Mouse (Mus musculus): ENCODE measurements at regions not wholly inside any gene's neighbourhood (a gene's known extent, or its start where the extent isn't known, plus 50 kb on each side); places are given as distances from the start of the nearest gene placed in this dataset.

- no peak overlapping the region for H3K27ac ChIP-seq (replicated peaks)
- no peak overlapping the region for H3K9ac ChIP-seq
- H3K36me3 ChIP-seq (replicated peaks) = no peaks in the 10 kb centered on the region
- 60% methylated on average over 1 of the region's 1 CpGs for WGBS (ENCODE audit: insufficient replicate concordance)
- no peaks in the 10 kb centered on the region for H3K27me3 ChIP-seq
- no peaks in the 10 kb centered on the region for H3K9me3 ChIP-seq (replicated peaks)
- ATAC-seq (ENCODE audit: insufficient read depth) = no peak
- no peaks in the 10 kb centered on the region for H3K4me1 ChIP-seq (replicated peaks)
- H3K4me3 ChIP-seq (replicated peaks) = no peak overlapping the region
- H3K4me2 ChIP-seq = no peak overlapping the region
Observed at GRCm38 (mm10) chr4:69197577-69197976, 243.4 kb upstream of the Brinp1 start.

- Histone ChIP-seq H3K4me2 (no peak overlapping the region), H3K9me3 (replicated peaks) (no peaks in the 10 kb centered on the region), H3K27ac (replicated peaks) (no peak overlapping the region), H3K4me1 (replicated peaks) (no peaks in the 10 kb centered on the region), H3K27me3 (no peaks in the 10 kb centered on the region), H3K9ac (no peak overlapping the region), H3K36me3 (replicated peaks) (no peaks in the 10 kb centered on the region), H3K4me3 (replicated peaks) (no peak overlapping the region)
- no peak for ATAC-seq (ENCODE audit: insufficient read depth)
- WGBS (ENCODE audit: insufficient replicate concordance) = 62% methylated on average over 1 of the region's 1 CpGs
Observed at GRCm38 (mm10) chr4:69196094-69196493, 241.9 kb upstream of the Brinp1 start.

- no peak overlapping the region for H3K9ac ChIP-seq
Observed at GRCm38 (mm10) chr4:69195645-69196044, 241.4 kb upstream of the Brinp1 start.

More at GRCm38 (mm10) chr4:69195645-69196044, 241.4 kb upstream of the Brinp1 start:
- no peaks in the 10 kb centered on the region for H3K27me3 ChIP-seq
- H3K4me1 ChIP-seq (replicated peaks) = no peaks in the 10 kb centered on the region
- no peaks in the 10 kb centered on the region for H3K36me3 ChIP-seq (replicated peaks)
- no peaks in the 10 kb centered on the region for H3K9me3 ChIP-seq (replicated peaks)
- peak overlapping the region; percentile 35; the same call in 1 of the 2 replicates for H3K4me2 ChIP-seq
- 4% methylated on average over 13 of the region's 13 CpGs for WGBS (ENCODE audit: insufficient replicate concordance)
- H3K27ac ChIP-seq (replicated peaks) = no peak overlapping the region
- ATAC-seq (ENCODE audit: insufficient read depth) = no peak
- no peak overlapping the region for H3K4me3 ChIP-seq (replicated peaks)
